Mouse (Mus musculus): ENCODE measurements around the gene Lrtm2.

- TF ChIP-seq GATA1 (IDR thresholded peaks at IDR 0.05; ENCODE audit: low read length) (no peak), TAL1 (IDR thresholded peaks at IDR 0.05; ENCODE audit: low read length) (no peak)
Observed at GRCm38 (mm10) chr6:119321752-119322151, 8.8 kb downstream of the Lrtm2 start.

All from erythroblast, embryonic 14.5 days (primary cell).